Mouse (Mus musculus) kidney, adult 2 months (tissue): ENCODE results near the gene Extl1. TPM values are rescaled to one million over a fixed set of nuclear protein-coding genes. Genes with fewer than 3 reads are reported as not detected.

Experiments used
- DNase-seq: peaks from one replicate; pipeline ENCODE4 v3.0.0; 2021
- H3K27ac ChIP-seq: fragments of 200-500 bp; 2 replicates; pipeline ENCODE4 v1.5.1; 2012; ENCODE audit warnings: low read depth, low read length, control low read depth, inconsistent platforms; ENCODE audit not compliant: insufficient read depth
- H3K27me3 ChIP-seq: fragments of 200-500 bp; replicated peaks from 2 replicates; pipeline ENCODE4 v1.6.1; 2012; ENCODE audit warnings: mild to moderate bottlenecking, moderate library complexity, low read length, inconsistent platforms; ENCODE audit not compliant: control insufficient read depth, insufficient read depth
- H3K36me3 ChIP-seq: fragments of 200-500 bp; 2 replicates; pipeline ENCODE4 v1.6.1; 2012; ENCODE audit warnings: mild to moderate bottlenecking, moderate library complexity, low read length, inconsistent platforms; ENCODE audit not compliant: control insufficient read depth, insufficient read depth
- H3K4me1 ChIP-seq: fragments of 200-500 bp; 2 replicates; pipeline ENCODE4 v1.6.1; 2011; ENCODE audit warnings: low read length; ENCODE audit not compliant: control insufficient read depth, insufficient read depth
- H3K4me3 ChIP-seq: fragments of 200-500 bp; 2 replicates; pipeline ENCODE4 v1.5.1; 2011; ENCODE audit warnings: mild to moderate bottlenecking, low read depth, low read length, control low read depth; ENCODE audit not compliant: insufficient read depth
- CTCF ChIP-seq: fragments of 200-500 bp; conservative IDR thresholded peaks from 2 replicates; pipeline ENCODE4 v1.5.1; 2011; ENCODE audit warnings: low read depth, mild to moderate bottlenecking, control low read depth, low read length, moderate library complexity, mixed read lengths; ENCODE audit not compliant: insufficient read depth, insufficient read length
- POLR2A ChIP-seq: fragments of 200-500 bp; IDR thresholded peaks from one replicate; pipeline ENCODE4 v1.6.1; 2011; ENCODE audit warnings: low read depth, low read length, control low read depth
- WGBS: fragments of 180-500 bp; shearing (Covaris S2); methylation state at CpG from one replicate; pipeline ENCODE4 v1.1.7; 2018; 5-methylcytosine and 5-hydroxymethylcytosine counted together
- polyA plus RNA-seq: library from polyadenylated mRNA; depleted of rRNA; stranded (reverse); fragments of >200 nt; gene quantifications from 2 replicates; pipeline ENCODE4 v1.2.3, GENCODE M21; 2012

Extl1 gene
- polyA plus RNA-seq, 1 experiment = 1.3 TPM

DNA sequence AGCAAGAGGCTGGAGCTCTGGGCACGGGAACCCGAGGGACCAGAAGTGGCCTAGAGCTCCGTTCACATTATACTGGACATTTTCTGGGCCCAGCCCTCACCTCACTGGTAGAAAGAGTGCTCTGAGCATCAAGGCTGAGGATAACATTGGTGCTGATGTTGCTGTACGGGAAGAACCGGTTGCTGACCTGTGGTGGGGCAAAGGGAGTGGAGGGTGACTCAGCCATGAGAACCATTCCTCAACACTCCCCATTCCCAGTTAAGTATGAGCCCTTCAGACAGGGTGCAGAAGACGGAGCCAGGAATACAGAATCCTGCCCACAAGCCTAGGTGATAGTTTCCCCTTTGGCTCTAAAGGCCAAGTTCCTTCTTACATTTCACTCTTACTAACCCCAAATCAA is 24.0 kb downstream of the Extl1 start:
- no peaks in the 10 kb centered on the region for H3K36me3 ChIP-seq
- no peaks in the 10 kb centered on the region for H3K27me3 ChIP-seq
- TF ChIP-seq POLR2A = no peak
- no peak for TF ChIP-seq CTCF
- 90% methylated on average over 6 of the region's 6 CpGs for WGBS
- H3K4me3 ChIP-seq = no peak overlapping the region
- H3K4me1 ChIP-seq = peaks cover 25% of the 10 kb centered on the region
- no peak overlapping the region for H3K27ac ChIP-seq
- DNase-seq = no peak

DNA sequence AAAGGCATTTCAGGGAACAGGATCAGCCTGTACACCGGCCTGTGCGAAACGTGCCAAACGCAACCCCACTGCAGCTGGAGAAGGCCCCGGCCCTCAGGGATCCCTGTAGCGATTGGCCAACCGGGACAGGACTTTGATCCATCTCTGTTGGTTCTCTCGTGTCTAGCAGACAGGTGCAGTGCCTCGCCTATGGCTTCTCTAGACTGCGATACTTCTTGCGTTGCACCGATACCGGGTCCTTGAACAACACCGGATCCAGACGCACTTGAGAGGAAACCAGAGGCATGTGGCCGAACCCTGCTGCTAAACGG is 26.2 kb downstream of the Extl1 start:
- 31% methylated on average over 17 of the region's 17 CpGs for WGBS
- H3K27me3 ChIP-seq = no peaks in the 10 kb centered on the region

DNA sequence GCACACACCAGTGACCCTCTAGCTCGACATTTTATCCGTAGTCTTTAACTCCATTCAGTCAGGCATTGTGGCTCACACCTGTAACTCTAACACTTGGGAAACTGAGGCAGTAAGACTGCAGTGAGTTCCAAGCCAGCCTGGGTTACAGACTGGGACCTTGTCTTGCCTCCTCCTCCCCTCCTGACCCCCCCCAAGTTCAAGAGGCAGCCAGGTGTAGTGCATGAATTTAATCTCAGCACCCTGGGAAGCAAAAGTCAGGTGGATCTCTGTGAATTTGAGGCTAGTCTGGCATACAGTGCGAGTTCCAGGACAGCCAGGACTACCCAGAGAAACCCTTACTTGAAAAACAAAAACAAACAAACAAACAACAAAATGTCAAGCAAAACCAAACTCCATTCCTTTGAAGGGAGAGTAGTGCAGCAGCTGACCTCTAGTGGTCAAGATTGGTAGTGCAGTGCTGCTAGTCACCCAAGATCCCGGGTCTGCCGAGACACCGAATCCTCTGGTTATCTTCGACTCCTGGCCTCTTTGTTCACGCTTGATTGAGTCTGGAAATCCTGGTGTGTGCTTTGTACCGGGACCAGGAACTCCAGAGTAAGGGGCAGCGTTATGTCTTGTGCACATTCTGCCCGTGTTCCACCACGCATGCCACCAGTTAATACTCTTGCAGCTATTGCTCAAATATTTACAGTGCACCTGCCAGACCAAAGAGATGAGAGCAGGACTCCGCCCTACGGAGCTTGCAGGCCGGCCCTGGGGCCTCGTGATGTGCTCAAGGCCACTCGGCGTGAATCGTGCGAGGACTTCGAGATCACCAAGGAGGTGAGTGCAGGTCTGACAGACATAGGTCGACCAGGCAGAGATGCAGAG is 26.8 kb downstream of the Extl1 start:
- Histone ChIP-seq H3K4me1 (peaks cover 29% of the 10 kb centered on the region), H3K27me3 (no peaks in the 10 kb centered on the region), H3K4me3 (no peak overlapping the region), H3K36me3 (no peaks in the 10 kb centered on the region), H3K27ac (peak overlapping the region; percentile 62)
- DNase-seq = peak; percentile 90
- WGBS = 12% methylated on average over 22 of the region's 22 CpGs
- TF ChIP-seq POLR2A (no peak), CTCF (peak; percentile 84)

More for the DNA sequence above, 26.2 kb downstream of the Extl1 start:
- no peak for TF ChIP-seq POLR2A
- TF ChIP-seq CTCF = no peak
- Histone ChIP-seq H3K27ac (peak overlapping the region; percentile 54; the same call in 1 of the 2 replicates), H3K4me3 (no peak overlapping the region), H3K36me3 (no peaks in the 10 kb centered on the region), H3K4me1 (peaks cover 29% of the 10 kb centered on the region)
- DNase-seq = peak; percentile 71

DNA sequence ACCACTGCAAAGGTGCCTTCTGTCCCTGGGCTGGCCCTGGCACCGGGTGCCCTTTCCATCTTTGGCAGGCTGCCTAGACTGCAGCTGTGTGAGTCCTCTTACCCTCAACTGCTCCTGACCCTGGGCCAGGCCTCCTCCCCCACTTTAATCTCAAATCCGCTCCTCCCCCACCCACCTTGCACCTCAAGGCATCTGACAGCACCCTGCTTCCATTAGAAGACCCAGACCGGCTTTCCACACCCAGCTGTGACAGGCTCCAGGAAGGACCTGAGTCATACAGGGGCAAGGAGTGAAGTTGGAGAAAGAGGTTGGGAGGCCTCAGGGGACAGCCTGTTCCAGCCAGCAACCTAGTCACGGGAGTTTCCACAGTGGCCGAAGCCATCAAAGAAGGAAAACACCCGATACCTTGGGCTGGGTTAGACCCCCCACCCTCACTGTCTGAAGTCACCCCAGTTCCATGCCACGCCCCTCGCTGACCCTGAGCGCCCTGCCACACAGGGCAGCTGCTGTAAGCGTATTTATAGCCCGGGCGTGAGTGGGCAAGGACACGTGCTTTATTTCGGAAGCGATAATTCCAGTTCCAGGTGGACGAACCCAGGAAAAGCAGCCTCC is 27.7 kb downstream of the Extl1 start:
- Histone ChIP-seq H3K4me3 (no peak overlapping the region), H3K27me3 (no peaks in the 10 kb centered on the region), H3K27ac (peak overlapping the region; percentile 75), H3K36me3 (no peaks in the 10 kb centered on the region), H3K4me1 (peaks cover 35% of the 10 kb centered on the region)
- WGBS = 17% methylated on average over 16 of the region's 16 CpGs
- peak; percentile 95 for DNase-seq
- no peak for TF ChIP-seq CTCF
- no peak for TF ChIP-seq POLR2A

DNA sequence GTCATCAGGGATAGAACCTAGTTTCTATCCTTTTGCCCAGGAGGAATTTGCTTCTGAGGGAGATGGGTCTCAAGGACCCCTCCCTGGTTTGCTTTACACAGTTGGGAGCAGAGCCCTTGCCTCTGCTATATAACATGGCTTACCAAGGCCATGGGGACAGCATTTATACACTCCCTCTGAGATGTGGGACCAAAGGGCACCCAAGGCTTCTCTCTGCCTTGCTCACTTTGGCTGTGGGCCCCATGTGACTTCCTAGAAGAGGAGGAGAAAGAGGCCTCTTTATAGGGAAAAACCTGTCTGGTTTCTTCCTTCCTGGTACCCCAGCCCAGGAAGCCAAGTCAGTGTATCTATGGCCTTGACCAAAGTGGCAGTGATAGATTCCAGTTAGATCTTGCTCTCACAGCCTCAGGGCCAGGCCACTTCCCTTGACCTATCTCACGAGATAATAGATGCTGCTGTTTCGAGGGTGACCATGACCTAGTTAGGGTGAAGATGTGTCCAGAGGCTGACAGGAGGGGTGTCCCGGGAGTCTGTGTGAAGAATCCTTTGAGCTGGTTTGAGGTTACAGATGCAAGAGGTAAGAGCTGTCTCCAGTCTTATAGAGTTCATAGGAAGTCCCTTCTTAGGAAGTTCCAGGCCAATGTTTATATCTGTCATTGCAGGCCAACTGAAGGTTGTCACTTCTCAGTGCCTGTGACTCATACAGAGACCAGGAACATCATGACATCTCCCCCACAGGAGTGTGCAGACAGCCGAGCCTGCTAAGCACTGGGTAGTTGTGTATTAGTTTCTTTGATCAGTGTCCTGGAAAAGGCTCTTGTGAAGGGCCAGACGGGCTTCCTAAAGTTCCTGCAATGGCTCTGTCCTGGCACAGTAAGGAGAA is 29.9 kb downstream of the Extl1 start:
- Histone ChIP-seq H3K4me3 (no peak overlapping the region), H3K36me3 (no peaks in the 10 kb centered on the region), H3K27ac (no peak overlapping the region), H3K4me1 (peaks cover 35% of the 10 kb centered on the region), H3K27me3 (no peaks in the 10 kb centered on the region)
- TF ChIP-seq CTCF (no peak), POLR2A (no peak)
- WGBS = 56% methylated on average over 5 of the region's 5 CpGs
- peak; percentile 73 for DNase-seq

DNA sequence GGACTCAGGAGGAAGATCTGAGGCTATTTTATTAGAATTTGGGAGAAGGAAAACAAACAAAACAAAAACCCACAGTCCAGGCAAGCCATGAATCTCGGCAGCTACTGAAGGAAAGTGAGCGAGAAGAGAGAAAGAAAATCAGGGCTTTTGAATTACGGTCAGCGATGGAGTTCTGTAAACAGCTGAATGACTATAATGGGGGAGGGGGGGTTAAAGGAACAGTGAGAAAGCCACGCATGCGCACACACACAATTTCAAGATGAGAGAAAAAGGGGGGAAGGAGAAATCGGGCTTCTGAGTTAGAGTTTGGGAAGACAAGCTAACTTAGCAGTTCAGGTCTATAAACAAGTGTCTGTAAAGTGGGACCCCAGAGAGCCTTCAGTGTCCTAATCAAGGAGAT is 30.7 kb downstream of the Extl1 start:
- 77% methylated on average over 7 of the region's 7 CpGs for WGBS
- Histone ChIP-seq H3K36me3 (no peaks in the 10 kb centered on the region), H3K4me3 (no peak overlapping the region), H3K27ac (no peak overlapping the region), H3K27me3 (no peaks in the 10 kb centered on the region), H3K4me1 (peaks cover 35% of the 10 kb centered on the region)
- TF ChIP-seq POLR2A (no peak), CTCF (no peak)
- no peak for DNase-seq
